Mouse (Mus musculus): Measurements from ENCODE around the gene Fntb. TPM values are rescaled to one million over a fixed set of nuclear protein-coding genes. Genes with fewer than 3 reads are reported as not detected.

Gene Fntb
- polyA plus RNA-seq (2012; rRNA removed): 21.4 and 24.3 TPM in 2 replicates
- 28.8 and 33.7 TPM in 2 replicates for polyA plus RNA-seq (2014; fragmentation: Nextera tagmentation; extraction: Ambion mirVana)

DNA sequence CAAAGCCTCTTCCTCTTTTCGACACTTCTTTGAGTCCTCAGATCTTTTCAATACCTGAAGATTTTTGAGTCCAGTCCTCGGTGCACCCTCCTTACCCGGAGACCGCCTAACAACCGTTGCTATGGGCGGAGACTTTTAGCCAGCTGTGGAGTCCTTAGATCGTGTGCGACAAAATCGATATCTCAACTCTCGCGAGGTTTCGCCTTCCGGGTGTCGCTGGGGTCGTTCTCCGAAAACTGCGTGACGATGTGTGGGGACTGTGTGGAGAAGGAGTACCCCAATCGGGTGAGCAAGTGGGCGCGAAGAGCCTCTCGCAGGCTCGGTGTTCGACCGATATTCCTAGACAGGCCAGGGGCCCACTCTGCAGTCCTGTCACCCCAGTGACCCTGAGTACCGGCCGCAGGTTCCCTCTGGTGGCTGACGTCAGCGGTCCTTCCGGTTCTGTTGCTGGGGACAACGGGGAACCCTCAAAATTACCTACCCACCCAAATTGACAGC lies at the start of gene Fntb, which contains the start of gene Churc1:
TSS of gene Fntb (plus strand) at position 236 of the 498 bp plus-strand sequence.
TSS of gene Churc1 (plus strand) at position 185 of the 498 bp plus-strand sequence.
- Histone ChIP-seq H3K27me3 (ENCODE audit: control insufficient read depth, insufficient read depth, low read length) (no peaks in the 10 kb centered on the region), H3K4me3 (ENCODE audit: insufficient read depth in 1 of 2, low read depth in 2 of 2, low read length in 2 of 2) (peak within 1 kb of the TSS; percentile 86 to 88), H3K4me2 (ENCODE audit: low read depth) (peak within 1 kb of the TSS; percentile 90), H3K9me3 (ENCODE audit: control insufficient read depth, low read length) (no peaks in the 10 kb centered on the region), H3K27ac (peak within 1 kb of the TSS; percentile 79), H3K36me3 (replicated peaks; ENCODE audit: control insufficient read depth, insufficient read depth, low read depth) (no peaks in the 10 kb centered on the region), H3K4me1 (replicated peaks; ENCODE audit: control insufficient read depth in 2 of 2, insufficient read depth in 2 of 2, low read length in 1 of 2) (peaks cover 12 to 13% of the 10 kb centered on the region in 2 experiments), H3K9ac (replicated peaks) (peak within 1 kb of the TSS; percentile 88)
- peak; percentile 52 for TF ChIP-seq EP300 (IDR thresholded peaks at IDR 0.05; ENCODE audit: low read depth)
- TF ChIP-seq CTCF (IDR thresholded peaks at IDR 0.05; ENCODE audit: low read depth): peak; percentile 60
- ATAC-seq (ENCODE audit: insufficient read depth) (peak; percentile 99), DNase-seq (ENCODE audit: low read depth in 3 of 3, low spot score in 3 of 3) (peak; percentile 100)
- under 1% methylated on average over 31 of the region's 31 CpGs for WGBS (ENCODE audit: insufficient replicate concordance)

DNA sequence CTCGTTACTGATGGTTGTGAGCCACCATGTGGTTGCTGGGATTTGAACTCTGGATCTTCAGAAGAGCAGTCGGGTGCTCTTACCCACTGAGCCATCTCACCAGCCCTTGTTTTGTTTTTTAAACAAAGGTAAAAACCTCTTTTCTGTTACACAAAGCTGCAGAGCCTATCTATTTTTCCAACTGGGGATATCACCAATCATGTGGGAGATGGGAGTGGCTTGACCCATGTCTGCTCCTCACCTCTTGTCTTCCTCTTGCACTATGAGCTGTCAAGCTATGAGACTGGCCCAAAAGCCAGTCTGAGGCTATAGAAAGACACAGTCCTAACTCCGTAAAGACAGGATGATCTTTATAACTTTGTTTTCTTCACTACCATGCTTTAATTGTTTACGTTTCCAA lies 47.0 kb upstream of the Fntb start:
- DNase-seq (ENCODE audit: low read depth in 3 of 3, low spot score in 3 of 3) (no peak), ATAC-seq (ENCODE audit: insufficient read depth) (peak; percentile 53; the same call in 1 of the 2 replicates)
- WGBS (ENCODE audit: insufficient replicate concordance): 70% methylated on average over 4 of the region's 4 CpGs
- no peak overlapping the region for H3K4me2 ChIP-seq (ENCODE audit: low read depth)
- H3K4me3 ChIP-seq (ENCODE audit: insufficient read depth in 1 of 2, low read depth in 2 of 2, low read length in 2 of 2): no peak overlapping the region
- H3K9me3 ChIP-seq (ENCODE audit: control insufficient read depth, low read length): no peaks in the 10 kb centered on the region
- no peaks in the 10 kb centered on the region; the same call in 1 of the 2 replicates for H3K27me3 ChIP-seq (ENCODE audit: control insufficient read depth, insufficient read depth, low read length)
- H3K9ac ChIP-seq (replicated peaks): no peak overlapping the region
- no peak overlapping the region for H3K27ac ChIP-seq
- TF ChIP-seq CTCF (IDR thresholded peaks at IDR 0.05; ENCODE audit: low read depth) (0 out of 2 replicates have a peak, but pooled peaks have one; percentile 11), EP300 (IDR thresholded peaks at IDR 0.05; ENCODE audit: low read depth) (no peak)
- H3K36me3 ChIP-seq (replicated peaks; ENCODE audit: control insufficient read depth, insufficient read depth, low read depth): no peaks in the 10 kb centered on the region
- H3K4me1 ChIP-seq (replicated peaks; ENCODE audit: control insufficient read depth in 2 of 2, insufficient read depth in 2 of 2, low read length in 1 of 2): peaks cover 4 to 5% of the 10 kb centered on the region in 2 experiments; a peak in 1 of 4 replicates

GRCm38 (mm10) chr12:76720572-76720971 lies 44.8 kb upstream of the Fntb start:
- Histone ChIP-seq H3K9ac (replicated peaks) (no peak overlapping the region), H3K27ac (no peak overlapping the region), H3K4me3 (ENCODE audit: insufficient read depth in 1 of 2, low read depth in 2 of 2, low read length in 2 of 2) (no peak overlapping the region), H3K4me1 (replicated peaks; ENCODE audit: control insufficient read depth in 2 of 2, insufficient read depth in 2 of 2, low read length in 1 of 2) (peaks cover 4 to 5% of the 10 kb centered on the region in 2 experiments; a peak in 1 of 4 replicates), H3K36me3 (replicated peaks; ENCODE audit: control insufficient read depth, insufficient read depth, low read depth) (no peaks in the 10 kb centered on the region), H3K27me3 (ENCODE audit: control insufficient read depth, insufficient read depth, low read length) (no peaks in the 10 kb centered on the region; the same call in 1 of the 2 replicates), H3K9me3 (ENCODE audit: control insufficient read depth, low read length) (no peaks in the 10 kb centered on the region), H3K4me2 (ENCODE audit: low read depth) (no peak overlapping the region)
- TF ChIP-seq CTCF (IDR thresholded peaks at IDR 0.05; ENCODE audit: low read depth) (peak; percentile 34; the same call in 1 of the 2 replicates), EP300 (IDR thresholded peaks at IDR 0.05; ENCODE audit: low read depth) (no peak)
- DNase-seq (ENCODE audit: low read depth in 3 of 3, low spot score in 3 of 3) (no peak), ATAC-seq (ENCODE audit: insufficient read depth) (no peak)

GRCm38 (mm10) chr12:76722026-76722425 lies 43.4 kb upstream of the Fntb start:
- Histone ChIP-seq H3K4me3 (ENCODE audit: insufficient read depth in 1 of 2, low read depth in 2 of 2, low read length in 2 of 2) (no peak overlapping the region), H3K9me3 (ENCODE audit: control insufficient read depth, low read length) (no peaks in the 10 kb centered on the region), H3K27me3 (ENCODE audit: control insufficient read depth, insufficient read depth, low read length) (no peaks in the 10 kb centered on the region; the same call in 1 of the 2 replicates), H3K9ac (replicated peaks) (no peak overlapping the region), H3K4me2 (ENCODE audit: low read depth) (no peak overlapping the region), H3K4me1 (replicated peaks; ENCODE audit: control insufficient read depth in 2 of 2, insufficient read depth in 2 of 2, low read length in 1 of 2) (peaks cover 4 to 5% of the 10 kb centered on the region in 2 experiments; a peak in 1 of 4 replicates), H3K27ac (no peak overlapping the region), H3K36me3 (replicated peaks; ENCODE audit: control insufficient read depth, insufficient read depth, low read depth) (no peaks in the 10 kb centered on the region)
- TF ChIP-seq CTCF (IDR thresholded peaks at IDR 0.05; ENCODE audit: low read depth) (no peak), EP300 (IDR thresholded peaks at IDR 0.05; ENCODE audit: low read depth) (no peak)
- WGBS (ENCODE audit: insufficient replicate concordance): 53% methylated on average over 3 of the region's 3 CpGs
- DNase-seq (ENCODE audit: low read depth in 3 of 3, low spot score in 3 of 3) (no peak), ATAC-seq (ENCODE audit: insufficient read depth) (no peak)

DNA sequence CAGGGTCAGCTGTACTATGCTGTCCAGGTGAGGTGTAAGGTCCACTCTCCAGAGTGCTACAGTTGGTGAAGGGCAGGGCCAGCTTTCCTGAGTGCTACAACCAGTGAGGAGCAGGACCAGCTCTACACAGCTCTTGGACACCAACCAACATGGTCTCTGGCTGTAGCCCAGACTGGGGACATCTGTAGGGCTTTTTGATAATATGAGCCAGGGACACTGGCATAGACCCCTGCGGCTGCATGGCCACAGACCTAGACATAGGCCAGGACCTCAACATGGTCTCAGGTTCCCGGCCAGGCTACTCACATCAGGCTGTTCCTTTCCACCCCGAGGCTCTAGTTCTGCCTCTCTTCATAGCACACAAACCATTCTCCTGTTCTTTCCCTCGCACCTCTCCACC lies 37.4 kb upstream of the Fntb start:
- H3K9ac ChIP-seq (replicated peaks): no peak overlapping the region
- peaks cover 3% of the 10 kb centered on the region for H3K9me3 ChIP-seq (ENCODE audit: control insufficient read depth, low read length)
- no peak for DNase-seq (ENCODE audit: low read depth in 3 of 3, low spot score in 3 of 3)
- H3K36me3 ChIP-seq (replicated peaks; ENCODE audit: control insufficient read depth, insufficient read depth, low read depth): no peaks in the 10 kb centered on the region
- H3K4me2 ChIP-seq (ENCODE audit: low read depth): no peak overlapping the region
- no peak overlapping the region for H3K27ac ChIP-seq
- H3K4me1 ChIP-seq (replicated peaks; ENCODE audit: control insufficient read depth in 2 of 2, insufficient read depth in 2 of 2, low read length in 1 of 2): no peaks in the 10 kb centered on the region
- ATAC-seq (ENCODE audit: insufficient read depth): no peak
- H3K4me3 ChIP-seq (ENCODE audit: insufficient read depth in 1 of 2, low read depth in 2 of 2, low read length in 2 of 2): no peak overlapping the region
- H3K27me3 ChIP-seq (ENCODE audit: control insufficient read depth, insufficient read depth, low read length): no peaks in the 10 kb centered on the region; the same call in 1 of the 2 replicates
- 57% methylated on average over 4 of the region's 4 CpGs for WGBS (ENCODE audit: insufficient replicate concordance)
- TF ChIP-seq CTCF (IDR thresholded peaks at IDR 0.05; ENCODE audit: low read depth): no peak
- TF ChIP-seq EP300 (IDR thresholded peaks at IDR 0.05; ENCODE audit: low read depth): no peak
